Mouse (Mus musculus): Measurements from ENCODE around the gene Socs3. TPM values are rescaled to one million over a fixed set of nuclear protein-coding genes. Genes with fewer than 3 reads are reported as not detected.

Gene Socs3
- polyA plus RNA-seq, 1 experiment from 2014 or later, result 15.8 TPM

GRCm38 (mm10) chr11:118004217-118004616 lies 34.4 kb upstream of the Socs3 start:
- Histone ChIP-seq H3K9me3 (no peaks in the 10 kb centered on the region), H3K4me3 (no peak overlapping the region), H3K9ac (no peak overlapping the region), H3K4me2 (replicated peaks) (no peak overlapping the region), H3K27ac (no peak overlapping the region), H3K27me3 (no peaks in the 10 kb centered on the region), H3K36me3 (peaks cover 76% of the 10 kb centered on the region), H3K4me1 (peaks cover 20% of the 10 kb centered on the region)
- 87% methylated on average over 5 of the region's 5 CpGs for WGBS
- ATAC-seq (ENCODE audit: low FRiP score, low read depth), result no peak

- H3K4me2 ChIP-seq (replicated peaks), result no peak overlapping the region
- H3K27me3 ChIP-seq, result no peaks in the 10 kb centered on the region
- ATAC-seq (ENCODE audit: low FRiP score, low read depth), result no peak
These were observed 33.9 kb upstream of the Socs3 start for GRCm38 (mm10) chr11:118003718-118004117.

GRCm38 (mm10) chr11:118003176-118003575 lies 33.3 kb upstream of the Socs3 start:
- H3K9me3 ChIP-seq, result no peaks in the 10 kb centered on the region
- peaks cover 86% of the 10 kb centered on the region for H3K36me3 ChIP-seq
- H3K27ac ChIP-seq, result no peak overlapping the region
- no peak for ATAC-seq (ENCODE audit: low FRiP score, low read depth)
- H3K27me3 ChIP-seq, result no peaks in the 10 kb centered on the region
- WGBS, result 95% methylated on average over 14 of the region's 14 CpGs
- H3K9ac ChIP-seq, result no peak overlapping the region
- peaks cover 12% of the 10 kb centered on the region for H3K4me1 ChIP-seq
- H3K4me2 ChIP-seq (replicated peaks), result no peak overlapping the region
- H3K4me3 ChIP-seq, result no peak overlapping the region

More at GRCm38 (mm10) chr11:118003718-118004117, 33.9 kb upstream of the Socs3 start:
- Histone ChIP-seq H3K9ac (no peak overlapping the region), H3K9me3 (no peaks in the 10 kb centered on the region), H3K27ac (no peak overlapping the region), H3K36me3 (peaks cover 80% of the 10 kb centered on the region), H3K4me1 (peaks cover 15% of the 10 kb centered on the region), H3K4me3 (no peak overlapping the region)
- WGBS, result 73% methylated on average over 5 of the region's 5 CpGs

GRCm38 (mm10) chr11:118000565-118001215 lies 30.8 kb upstream of the Socs3 start:
- H3K36me3 ChIP-seq, result peaks cover 76% of the 10 kb centered on the region
- 93% methylated on average over 7 of the region's 7 CpGs for WGBS
- no peaks in the 10 kb centered on the region for H3K9me3 ChIP-seq
- no peaks in the 10 kb centered on the region for H3K27me3 ChIP-seq
- H3K4me3 ChIP-seq, result no peak overlapping the region
- peaks cover 15% of the 10 kb centered on the region for H3K4me1 ChIP-seq
- no peak overlapping the region for H3K9ac ChIP-seq
- no peak overlapping the region for H3K4me2 ChIP-seq (replicated peaks)
- ATAC-seq (ENCODE audit: low FRiP score, low read depth), result no peak
- no peak overlapping the region for H3K27ac ChIP-seq

GRCm38 (mm10) chr11:118000083-118000482 lies 30.2 kb upstream of the Socs3 start:
- 56% methylated on average over 1 of the region's 1 CpGs for WGBS
- no peak overlapping the region for H3K27ac ChIP-seq
- H3K9ac ChIP-seq, result no peak overlapping the region
- no peak overlapping the region for H3K4me3 ChIP-seq
- peaks cover 70% of the 10 kb centered on the region for H3K36me3 ChIP-seq
- H3K4me2 ChIP-seq (replicated peaks), result no peak overlapping the region
- H3K4me1 ChIP-seq, result peaks cover 22% of the 10 kb centered on the region
- ATAC-seq (ENCODE audit: low FRiP score, low read depth), result no peak
- H3K9me3 ChIP-seq, result no peaks in the 10 kb centered on the region
- H3K27me3 ChIP-seq, result no peaks in the 10 kb centered on the region

- H3K36me3 ChIP-seq, result peaks cover 63% of the 10 kb centered on the region
- H3K4me1 ChIP-seq, result peaks cover 28% of the 10 kb centered on the region
- H3K9ac ChIP-seq, result no peak overlapping the region
- no peak overlapping the region for H3K27ac ChIP-seq
- WGBS, result 92% methylated on average over 6 of the region's 6 CpGs
- H3K4me2 ChIP-seq (replicated peaks), result no peak overlapping the region
- no peak overlapping the region for H3K4me3 ChIP-seq
- ATAC-seq (ENCODE audit: low FRiP score, low read depth), result no peak
- no peaks in the 10 kb centered on the region for H3K27me3 ChIP-seq
- no peaks in the 10 kb centered on the region for H3K9me3 ChIP-seq
These were observed 29.6 kb upstream of the Socs3 start for GRCm38 (mm10) chr11:117999260-117999934.

GRCm38 (mm10) chr11:117998356-117998755 lies 28.5 kb upstream of the Socs3 start:
- no peak overlapping the region for H3K4me3 ChIP-seq
- H3K4me2 ChIP-seq (replicated peaks), result no peak overlapping the region
- H3K27me3 ChIP-seq, result no peaks in the 10 kb centered on the region
- ATAC-seq (ENCODE audit: low FRiP score, low read depth), result no peak
- H3K9me3 ChIP-seq, result no peaks in the 10 kb centered on the region
- H3K27ac ChIP-seq, result no peak overlapping the region
- peaks cover 53% of the 10 kb centered on the region for H3K36me3 ChIP-seq
- WGBS, result 99% methylated on average over 4 of the region's 4 CpGs
- peaks cover 36% of the 10 kb centered on the region for H3K4me1 ChIP-seq
- no peak overlapping the region for H3K9ac ChIP-seq

GRCm38 (mm10) chr11:117997085-117997484 lies 27.2 kb upstream of the Socs3 start:
- no peaks in the 10 kb centered on the region for H3K9me3 ChIP-seq
- H3K9ac ChIP-seq, result no peak overlapping the region
- 92% methylated on average over 2 of the region's 2 CpGs for WGBS
- H3K4me2 ChIP-seq (replicated peaks), result no peak overlapping the region
- no peak for ATAC-seq (ENCODE audit: low FRiP score, low read depth)
- no peak overlapping the region for H3K27ac ChIP-seq
- peaks cover 46% of the 10 kb centered on the region for H3K4me1 ChIP-seq
- H3K4me3 ChIP-seq, result no peak overlapping the region
- H3K36me3 ChIP-seq, result peaks cover 41% of the 10 kb centered on the region
- H3K27me3 ChIP-seq, result no peaks in the 10 kb centered on the region

GRCm38 (mm10) chr11:117996066-117996465 lies 26.2 kb upstream of the Socs3 start:
- H3K4me3 ChIP-seq, result no peak overlapping the region
- H3K27ac ChIP-seq, result peak overlapping the region; percentile 75
- H3K27me3 ChIP-seq, result no peaks in the 10 kb centered on the region
- H3K9me3 ChIP-seq, result no peaks in the 10 kb centered on the region
- H3K4me2 ChIP-seq (replicated peaks), result peak overlapping the region; percentile 17; the same call in 1 of the 2 replicates
- no peak for ATAC-seq (ENCODE audit: low FRiP score, low read depth)
- peak overlapping the region; percentile 48; the same call in 1 of the 2 replicates for H3K9ac ChIP-seq
- peaks cover 54% of the 10 kb centered on the region for H3K4me1 ChIP-seq
- peaks cover 31% of the 10 kb centered on the region for H3K36me3 ChIP-seq
- WGBS, result 29% methylated on average over 3 of the region's 3 CpGs

- H3K27ac ChIP-seq, result peak overlapping the region; percentile 83
- H3K9ac ChIP-seq, result peak overlapping the region; percentile 48; the same call in 1 of the 2 replicates
- no peaks in the 10 kb centered on the region for H3K27me3 ChIP-seq
- H3K36me3 ChIP-seq, result peaks cover 27% of the 10 kb centered on the region
- peak overlapping the region; percentile 17; the same call in 1 of the 2 replicates for H3K4me2 ChIP-seq (replicated peaks)
- H3K4me1 ChIP-seq, result peaks cover 54% of the 10 kb centered on the region
- no peak overlapping the region for H3K4me3 ChIP-seq
- no peak for ATAC-seq (ENCODE audit: low FRiP score, low read depth)
- no peaks in the 10 kb centered on the region for H3K9me3 ChIP-seq
- 63% methylated on average over 3 of the region's 3 CpGs for WGBS
These were observed 25.8 kb upstream of the Socs3 start for GRCm38 (mm10) chr11:117995661-117996060.

- Histone ChIP-seq H3K27me3 (no peaks in the 10 kb centered on the region), H3K36me3 (peaks cover 23% of the 10 kb centered on the region), H3K4me1 (peaks cover 57% of the 10 kb centered on the region), H3K4me2 (replicated peaks) (no peak overlapping the region), H3K4me3 (no peak overlapping the region), H3K9me3 (no peaks in the 10 kb centered on the region), H3K9ac (peak overlapping the region; percentile 48; the same call in 1 of the 2 replicates), H3K27ac (peak overlapping the region; percentile 83; the same call in 1 of the 2 replicates)
- WGBS, result 64% methylated on average over 2 of the region's 2 CpGs
- ATAC-seq (ENCODE audit: low FRiP score, low read depth), result no peak
These were observed 25.4 kb upstream of the Socs3 start for GRCm38 (mm10) chr11:117995255-117995654.

- Histone ChIP-seq H3K9ac (peak overlapping the region; percentile 55), H3K4me1 (peaks cover 59% of the 10 kb centered on the region), H3K4me2 (replicated peaks) (peak overlapping the region; percentile 37), H3K27ac (peak overlapping the region; percentile 83), H3K9me3 (no peaks in the 10 kb centered on the region), H3K27me3 (no peaks in the 10 kb centered on the region), H3K4me3 (no peak overlapping the region), H3K36me3 (peaks cover 16% of the 10 kb centered on the region)
- peak; percentile 42; the same call in 1 of the 2 replicates for ATAC-seq (ENCODE audit: low FRiP score, low read depth)
- WGBS, result 42% methylated on average over 9 of the region's 9 CpGs
These were observed 24.6 kb upstream of the Socs3 start for GRCm38 (mm10) chr11:117994250-117995057.

Measured in limb, embryonic 13.5 days (tissue).